Mouse (Mus musculus) thymus, postnatal 14 days (tissue): ENCODE results near the gene Vmn2r118.

ENCODE experiments used
- DNase-seq: peaks from one replicate; pipeline ENCODE4 v3.0.0; 2021

The Vmn2r118 gene

DNA sequence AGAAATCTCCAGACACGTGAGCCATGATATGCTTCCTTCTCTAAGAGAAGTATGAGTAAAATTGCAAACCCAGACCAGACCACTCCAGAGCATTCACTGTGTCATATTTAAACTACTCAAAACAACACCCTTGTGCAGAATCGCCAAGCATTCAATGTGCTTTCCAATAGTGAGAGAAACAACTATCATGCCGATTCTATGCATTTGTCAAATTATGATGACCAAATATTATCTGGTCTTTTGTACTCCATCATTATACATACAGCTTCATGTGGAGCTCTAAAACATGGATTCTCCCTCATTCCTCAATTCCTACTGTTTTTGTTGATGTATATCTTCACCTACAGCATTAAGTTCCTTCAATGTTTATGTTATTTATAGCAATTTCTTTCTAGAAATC lies at the start of gene Vmn2r118:
TSS of gene Vmn2r118 (minus strand) at position 101 of the 400 bp plus-strand sequence.
- DNase-seq = no peak

DNA sequence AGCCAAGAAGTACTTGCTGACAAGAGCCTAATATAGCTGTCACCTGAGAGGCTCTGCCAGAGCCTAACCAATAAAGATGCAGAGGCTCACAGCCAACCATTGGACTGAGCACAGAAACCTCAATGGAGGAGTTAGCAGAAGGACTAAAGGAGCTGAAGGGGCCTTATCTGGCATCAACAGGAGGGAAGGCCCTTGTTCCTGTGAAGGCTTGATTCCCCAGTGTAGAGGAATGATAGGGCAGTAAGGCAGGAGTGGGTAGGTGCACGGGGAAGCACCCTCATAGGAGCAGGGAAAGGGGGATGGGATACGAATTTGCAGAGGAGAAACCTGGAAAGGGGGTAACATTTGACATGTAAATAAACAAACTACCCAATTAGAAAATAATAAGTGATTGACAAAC lies 36.1 kb upstream of the Vmn2r118 start:
- no peak for DNase-seq

DNA sequence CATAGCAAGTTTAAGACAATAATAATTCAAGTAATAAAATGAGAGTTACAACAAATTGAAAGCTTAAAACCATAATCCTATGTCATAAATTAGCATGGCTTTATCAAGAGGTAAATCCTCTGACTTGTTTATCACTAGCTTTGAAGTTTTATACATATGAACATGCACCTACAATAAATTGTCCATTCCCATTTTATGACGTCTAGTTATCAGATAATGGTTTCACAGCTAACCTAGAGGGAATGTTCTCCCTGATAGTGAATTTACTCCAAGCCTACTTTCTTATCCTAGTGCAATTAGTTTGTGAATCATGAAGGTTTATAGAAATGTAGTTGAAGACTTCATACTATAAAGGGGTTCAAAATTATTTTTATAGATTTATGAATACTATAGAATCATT lies 34.2 kb downstream of the Vmn2r118 start:
- no peak for DNase-seq

DNA sequence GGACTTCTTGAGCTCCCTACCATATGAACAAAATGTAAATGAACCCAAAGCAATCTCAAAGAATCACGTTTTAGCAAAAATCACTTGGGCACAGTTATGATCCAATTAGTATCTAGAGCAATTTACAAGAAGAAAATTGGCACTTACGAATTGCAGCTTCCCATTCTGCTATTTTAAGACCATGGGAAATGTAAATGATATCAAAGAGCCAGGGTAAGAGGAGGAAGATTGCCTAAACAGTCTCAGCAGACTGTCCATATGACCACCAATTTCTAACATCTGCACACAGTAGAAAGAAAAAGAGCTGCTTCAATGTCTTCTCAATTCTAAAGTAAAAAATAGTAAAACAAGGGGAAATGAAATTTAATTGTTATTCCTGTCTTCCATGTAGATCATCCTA lies 63.2 kb downstream of the Vmn2r118 start:
- DNase-seq = no peak

DNA sequence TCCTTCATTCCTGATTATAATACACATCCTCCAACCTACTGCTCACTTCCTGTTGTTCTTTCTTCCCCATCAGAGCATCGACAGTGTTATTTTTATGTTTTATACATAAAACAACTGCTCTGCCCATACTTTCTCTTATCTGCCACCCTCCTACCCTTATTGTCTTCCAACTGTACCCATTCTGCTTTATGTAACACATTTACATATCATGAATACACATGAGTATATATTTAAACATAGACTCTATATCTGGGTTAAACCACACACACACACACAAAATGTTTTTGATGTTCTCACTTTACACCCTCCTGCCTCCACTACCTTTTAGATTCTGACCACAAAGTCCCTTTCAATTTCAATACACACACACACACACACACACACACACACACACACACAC lies 76.5 kb downstream of the Vmn2r118 start:
- DNase-seq = no peak
